14 mouse cellular contexts compared by ENCODE assay signal in the genomic region with DNA sequence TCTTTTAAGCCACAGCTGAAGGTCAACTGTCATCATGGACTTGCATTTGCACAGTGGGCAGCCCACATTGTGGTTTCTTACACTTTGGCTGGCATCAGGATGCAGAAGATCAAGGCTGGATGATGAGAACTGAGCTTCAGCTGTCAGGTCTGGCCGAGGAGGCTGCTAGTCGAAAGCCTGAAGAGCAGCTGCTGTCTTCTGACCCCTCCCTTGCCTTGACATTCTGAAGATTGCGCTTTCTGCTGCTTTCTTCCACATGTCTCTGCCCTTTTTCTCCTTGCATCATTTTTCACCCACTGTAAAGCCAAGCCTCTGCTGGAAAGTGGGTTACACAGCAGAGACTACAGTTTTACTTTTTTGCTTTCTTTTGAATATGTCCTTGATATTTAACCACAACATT. TPM values are rescaled to one million over a fixed set of nuclear protein-coding genes. Genes with fewer than 3 reads are reported as not detected.
"Had no signal": no experiment of that assay in that cellular context is flagged by ENCODE, and none has a peak within 500 bp of the region (broad histone marks: within the 10 kb centered on the region; RNA-seq: fewer than 3 reads in every experiment).

No protein-coding gene starts in this region.

- H3K36me3 ChIP-seq: limb, embryonic 12.5 days; liver, embryonic 13.5 days; lung, embryonic 15.5 days; midbrain, embryonic 15.5 days; neural tube, embryonic 13.5 days had no signal

- DNase-seq: kidney, postnatal 25 days; liver; liver, embryonic 13.5 days; liver, postnatal 0 days; lung, postnatal 14 days; right cerebral cortex, adult 18-20 months had no signal

- H3K4me2 ChIP-seq: limb, embryonic 12.5 days; liver, embryonic 13.5 days; lung, embryonic 15.5 days; midbrain, embryonic 11.5 days; midbrain, embryonic 15.5 days; neural tube, embryonic 13.5 days had no signal

- H3K27me3 ChIP-seq: limb, embryonic 12.5 days; liver, embryonic 13.5 days; lung, embryonic 15.5 days; midbrain, embryonic 15.5 days; neural tube, embryonic 13.5 days had no signal

- H3K4me3 ChIP-seq: limb, embryonic 12.5 days; liver, embryonic 13.5 days; lung, embryonic 15.5 days; megakaryocyte, embryonic 14.5 days; midbrain, embryonic 15.5 days; neural tube, embryonic 13.5 days had no signal

RNA-seq across cellular contexts. Expression of gene Pde1a, which starts 59.5 kb away (rescaled TPM):
- total RNA-seq: monocyte, adult 5-6 weeks had no signal
- polyA plus RNA-seq: macrophage had no signal
